Mouse (Mus musculus) intestine, embryonic 14.5 days (tissue): ENCODE results near the gene Akt2. TPM values are rescaled to one million over a fixed set of nuclear protein-coding genes. Genes with fewer than 3 reads are reported as not detected.

Experiments used
- ATAC-seq: fragments of 200-750 bp; cut with Nextera tagmentation; replicated peaks from 2 replicates; pipeline ENCODE4 v1.8.0; 2017; ENCODE audit warnings: low read depth, moderate number of reproducible peaks, moderate TSS enrichment, moderate library complexity; ENCODE audit not compliant: low FRiP score, low TSS enrichment
- DNase-seq: peaks from one replicate; pipeline ENCODE4 v3.0.0-alpha.2; 2018; ENCODE audit warnings: low spot score
- H3K27ac ChIP-seq: fragments of 300-500 bp; sonication (generic); 2 replicates; pipeline ENCODE4 v1.5.1; 2014; ENCODE audit warnings: low read depth, mild to moderate bottlenecking, control low read depth
- H3K27me3 ChIP-seq: fragments of 300-500 bp; sonication (generic); replicated peaks from 2 replicates; pipeline ENCODE4 v1.6.1; 2014; ENCODE audit warnings: low read length, control low read depth; ENCODE audit not compliant: control insufficient read depth, insufficient read depth
- H3K36me3 ChIP-seq: fragments of 300-500 bp; sonication (generic); 2 replicates; pipeline ENCODE4 v1.6.1; 2014; ENCODE audit warnings: low read length, control low read depth; ENCODE audit not compliant: control insufficient read depth, insufficient read depth
- H3K4me1 ChIP-seq: fragments of 300-500 bp; sonication (generic); replicated peaks from 2 replicates; pipeline ENCODE4 v1.6.1; 2014; ENCODE audit warnings: low read length, control low read depth, mixed read lengths; ENCODE audit not compliant: control insufficient read depth, insufficient read depth
- H3K4me2 ChIP-seq: fragments of 300-500 bp; sonication (generic); 2 replicates; pipeline ENCODE4 v1.6.1; 2014; ENCODE audit warnings: low read length
- H3K4me3 ChIP-seq: fragments of 300-500 bp; sonication (generic); 2 replicates; pipeline ENCODE4 v1.5.1; 2014; ENCODE audit warnings: low read depth, low read length, control low read depth, mixed read lengths
- H3K9ac ChIP-seq: fragments of 300-500 bp; sonication (generic); 2 replicates; pipeline ENCODE4 v1.6.1; 2014; ENCODE audit warnings: mild to moderate bottlenecking, low read length
- H3K9me3 ChIP-seq: fragments of 300-500 bp; sonication (generic); 2 replicates; pipeline ENCODE4 v1.6.1; 2016; ENCODE audit warnings: low read length, control low read depth; ENCODE audit not compliant: control insufficient read depth
- WGBS: fragments of 180-500 bp; shearing (Covaris S2); extraction: QIAGEN DNeasy Blood & Tissue Kit; methylation state at CpG from one replicate; pipeline ENCODE4 v1.1.7; 2014; 5-methylcytosine and 5-hydroxymethylcytosine counted together
- polyA plus RNA-seq: library from polyadenylated mRNA; unstranded; fragments of >200 nt; fragmentation: Nextera tagmentation; extraction: Ambion mirVana; gene quantifications from 2 replicates; pipeline ENCODE4 v1.2.1, GENCODE M21; 2014

Akt2 gene
- polyA plus RNA-seq, 1 experiment from 2014 or later = 83.4 TPM

- no peak overlapping the region for H3K4me3 ChIP-seq
- no peak overlapping the region for H3K4me2 ChIP-seq
- 89% methylated on average over 7 of the region's 7 CpGs for WGBS
Measured at GRCm38 (mm10) chr7:27578465-27578864, 12.9 kb upstream of the Akt2 start.

GRCm38 (mm10) chr7:27580380-27581174 is 10.8 kb upstream of the Akt2 start:
- 90% methylated on average over 14 of the region's 14 CpGs for WGBS
- Histone ChIP-seq H3K9me3 (no peaks in the 10 kb centered on the region), H3K27ac (no peak overlapping the region), H3K4me3 (no peak overlapping the region), H3K27me3 (no peaks in the 10 kb centered on the region), H3K4me2 (no peak overlapping the region), H3K36me3 (peaks cover 82% of the 10 kb centered on the region), H3K4me1 (no peaks in the 10 kb centered on the region), H3K9ac (no peak overlapping the region)
- ATAC-seq (no peak), DNase-seq (no peak)

More at GRCm38 (mm10) chr7:27578465-27578864, 12.9 kb upstream of the Akt2 start:
- H3K27ac ChIP-seq = no peak overlapping the region
- no peaks in the 10 kb centered on the region for H3K27me3 ChIP-seq
- no peak for ATAC-seq
- H3K9me3 ChIP-seq = no peaks in the 10 kb centered on the region
- H3K4me1 ChIP-seq = no peaks in the 10 kb centered on the region
- DNase-seq = no peak
- peaks cover 88% of the 10 kb centered on the region for H3K36me3 ChIP-seq
- H3K9ac ChIP-seq = no peak overlapping the region

GRCm38 (mm10) chr7:27586861-27587260 is 4.5 kb upstream of the Akt2 start:
- no peak overlapping the region for H3K27ac ChIP-seq
- no peak for DNase-seq
- H3K9ac ChIP-seq = no peak overlapping the region
- no peaks in the 10 kb centered on the region for H3K27me3 ChIP-seq
- no peak overlapping the region for H3K4me2 ChIP-seq
- peaks cover 24% of the 10 kb centered on the region for H3K36me3 ChIP-seq
- no peaks in the 10 kb centered on the region for H3K4me1 ChIP-seq
- ATAC-seq = no peak
- H3K4me3 ChIP-seq = no peak overlapping the region
- no peaks in the 10 kb centered on the region for H3K9me3 ChIP-seq
- WGBS = 66% methylated on average over 2 of the region's 2 CpGs

- DNase-seq = no peak
- Histone ChIP-seq H3K27me3 (no peaks in the 10 kb centered on the region), H3K4me3 (no peak overlapping the region), H3K4me1 (peaks cover 3% of the 10 kb centered on the region), H3K27ac (no peak overlapping the region), H3K36me3 (peaks cover 15% of the 10 kb centered on the region; the same call in 1 of the 2 replicates), H3K4me2 (no peak overlapping the region), H3K9ac (no peak overlapping the region), H3K9me3 (no peaks in the 10 kb centered on the region)
- no peak for ATAC-seq
- 90% methylated on average over 2 of the region's 2 CpGs for WGBS
Measured at GRCm38 (mm10) chr7:27587741-27588140, 3.6 kb upstream of the Akt2 start.

GRCm38 (mm10) chr7:27590088-27590487 is 1.3 kb upstream of the Akt2 start:
- no peak overlapping the region for H3K4me2 ChIP-seq
- H3K27me3 ChIP-seq = no peaks in the 10 kb centered on the region
- WGBS = 88% methylated on average over 4 of the region's 4 CpGs
- H3K9ac ChIP-seq = no peak overlapping the region
- no peak overlapping the region for H3K27ac ChIP-seq
- peaks cover 4% of the 10 kb centered on the region; the same call in 1 of the 2 replicates for H3K36me3 ChIP-seq
- no peak overlapping the region for H3K4me3 ChIP-seq
- H3K4me1 ChIP-seq = peaks cover 11% of the 10 kb centered on the region
- H3K9me3 ChIP-seq = no peaks in the 10 kb centered on the region
- DNase-seq (no peak), ATAC-seq (no peak)

- WGBS = 59% methylated on average over 4 of the region's 4 CpGs
Measured at GRCm38 (mm10) chr7:27590566-27591213, 662 bp upstream of the Akt2 start.

GRCm38 (mm10) chr7:27592217-27592929 is 1.0 kb downstream of the Akt2 start:
- Histone ChIP-seq H3K36me3 (no peaks in the 10 kb centered on the region), H3K27ac (peak overlapping the region; percentile 96), H3K9ac (peak overlapping the region; percentile 84), H3K4me3 (peak overlapping the region; percentile 80), H3K9me3 (0 out of 2 replicates have a peak, but pooled peaks cover 3% of the 10 kb centered on the region), H3K27me3 (no peaks in the 10 kb centered on the region), H3K4me2 (peak overlapping the region; percentile 84), H3K4me1 (peaks cover 25% of the 10 kb centered on the region)
- ATAC-seq = peak; percentile 61
- WGBS = 1% methylated on average over 17 of the region's 17 CpGs
- DNase-seq = no peak

More at GRCm38 (mm10) chr7:27590566-27591213, 662 bp upstream of the Akt2 start:
- H3K27me3 ChIP-seq = no peaks in the 10 kb centered on the region
- peak overlapping the region; percentile 44 for H3K9ac ChIP-seq
- ATAC-seq = no peak
- H3K36me3 ChIP-seq = no peaks in the 10 kb centered on the region
- H3K4me3 ChIP-seq = peak overlapping the region; percentile 80
- H3K27ac ChIP-seq = peak overlapping the region; percentile 96
- DNase-seq = no peak
- H3K4me2 ChIP-seq = peak overlapping the region; percentile 49
- H3K9me3 ChIP-seq = no peaks in the 10 kb centered on the region
- peaks cover 11% of the 10 kb centered on the region for H3K4me1 ChIP-seq

- Histone ChIP-seq H3K9me3 (0 out of 2 replicates have a peak, but pooled peaks cover 3% of the 10 kb centered on the region), H3K27me3 (no peaks in the 10 kb centered on the region), H3K4me3 (peak overlapping the region; percentile 80), H3K4me2 (peak overlapping the region; percentile 84), H3K36me3 (no peaks in the 10 kb centered on the region), H3K27ac (peak overlapping the region; percentile 96), H3K4me1 (peaks cover 32% of the 10 kb centered on the region), H3K9ac (peak overlapping the region; percentile 84)
- peak; percentile 60 for DNase-seq
- no peak for ATAC-seq
- WGBS = 52% methylated on average over 12 of the region's 12 CpGs
Measured at GRCm38 (mm10) chr7:27592934-27593645, 1.7 kb downstream of the Akt2 start.
